10 mouse cellular contexts compared by ENCODE assay signal in genomic region chr12:83988483-83988882, GRCm38 (mm10). TPM values are rescaled to one million over a fixed set of nuclear protein-coding genes. Genes with fewer than 3 reads are reported as not detected.
DNase-seq lines count a peak whose midpoint lies in the region; ATAC-seq lines count a peak whose summit lies in the region.
"Had no signal": no experiment of that assay in that cellular context is flagged by ENCODE, and none has a peak within 500 bp of the region (broad histone marks: within the 10 kb centered on the region; RNA-seq: fewer than 3 reads in every experiment).

No protein-coding gene starts in this region.

- peak overlapping the region; percentile 94; the same call in 1 of the 2 replicates for H3K27ac ChIP-seq in kidney, embryonic 15.5 days
- peak overlapping the region; percentile 93 for H3K27ac ChIP-seq in hindbrain, embryonic 10.5 days
- peak overlapping the region; percentile 93 for H3K27ac ChIP-seq in midbrain, embryonic 13.5 days

- ATAC-seq in kidney, embryonic 15.5 days (replicated peaks; ENCODE audit: low FRiP score), result no peak
- peak; percentile 37 for ATAC-seq in midbrain, embryonic 13.5 days
- ATAC-seq in inflammation-experienced regulatory T-cells, adult 6 months, result no peak

- peaks cover 20% of the 10 kb centered on the region for H3K4me1 ChIP-seq in kidney, embryonic 15.5 days
- H3K4me1 ChIP-seq in hindbrain, embryonic 10.5 days (replicated peaks), result peaks cover 23% of the 10 kb centered on the region
- H3K4me1 ChIP-seq in midbrain, embryonic 13.5 days (replicated peaks), result peaks cover 9% of the 10 kb centered on the region

- 56% methylated on average over 4 of the region's 4 CpGs for WGBS in kidney, embryonic 15.5 days
- 77% methylated on average over 4 of the region's 4 CpGs for WGBS in hindbrain, embryonic 10.5 days
- 75% methylated on average over 4 of the region's 4 CpGs for WGBS in midbrain, embryonic 13.5 days

- DNase-seq in kidney, adult 11 months, result no peak
- DNase-seq in NIH3T3 (ENCODE audit: low read depth), result peak; percentile 54
- no peak for DNase-seq in hindbrain, embryonic 10.5 days (ENCODE audit: low spot score)
- DNase-seq in left cerebral cortex, adult 8-10 months (ENCODE audit: low spot score in 2 of 2), result no peak
- no peak for DNase-seq in adrenal gland, postnatal 14 days

- H3K9me3 ChIP-seq in kidney, embryonic 15.5 days (replicated peaks), result no peaks in the 10 kb centered on the region; the same call in 1 of the 2 replicates
- 0 out of 2 replicates have a peak, but pooled peaks cover 5% of the 10 kb centered on the region for H3K9me3 ChIP-seq in hindbrain, embryonic 10.5 days
- H3K9me3 ChIP-seq in midbrain, embryonic 13.5 days, result no peaks in the 10 kb centered on the region

- peak overlapping the region; percentile 80 for H3K4me2 ChIP-seq in kidney, embryonic 15.5 days
- H3K4me2 ChIP-seq in midbrain, embryonic 13.5 days (replicated peaks), result peak overlapping the region; percentile 63

- peak overlapping the region; percentile 65 for H3K4me3 ChIP-seq in kidney, embryonic 15.5 days (replicated peaks)
- peak overlapping the region; percentile 64 for H3K4me3 ChIP-seq in hindbrain, embryonic 10.5 days
- H3K4me3 ChIP-seq in midbrain, embryonic 13.5 days (replicated peaks), result peak overlapping the region; percentile 61

- no peaks in the 10 kb centered on the region for H3K27me3 ChIP-seq in kidney, embryonic 15.5 days
- no peaks in the 10 kb centered on the region for H3K27me3 ChIP-seq in hindbrain, embryonic 10.5 days (ENCODE audit: insufficient read depth, poor library complexity, severe bottlenecking)
- no peaks in the 10 kb centered on the region for H3K27me3 ChIP-seq in midbrain, embryonic 13.5 days

- H3K36me3 ChIP-seq in kidney, embryonic 15.5 days, result peaks cover 15% of the 10 kb centered on the region
- H3K36me3 ChIP-seq in hindbrain, embryonic 10.5 days, result peaks cover 15% of the 10 kb centered on the region
- peaks cover 4% of the 10 kb centered on the region; the same call in 1 of the 2 replicates for H3K36me3 ChIP-seq in midbrain, embryonic 13.5 days

- H3K9ac ChIP-seq in kidney, embryonic 15.5 days, result peak overlapping the region; percentile 76
- H3K9ac ChIP-seq in midbrain, embryonic 13.5 days (replicated peaks), result peak overlapping the region; percentile 76

RNA-seq across cellular contexts. Expression of gene Acot2, which starts 0.8 kb away (rescaled TPM):
- 37.8 and 39.0 TPM in 2 replicates for polyA plus RNA-seq in kidney, embryonic 15.5 days (2015; fragmentation: Nextera tagmentation; extraction: Ambion mirVana)
- polyA plus RNA-seq in hindbrain, embryonic 10.5 days (2016; fragmentation: Nextera tagmentation; extraction: Ambion mirVana), result 15.5 and 20.0 TPM in 2 replicates
- polyA plus RNA-seq in midbrain, embryonic 13.5 days (2015; fragmentation: Nextera tagmentation; extraction: Ambion mirVana), result 10.6 and 11.8 TPM in 2 replicates
- 1 to 10 TPM; 8.1 to 9.4 (median 8.8) TPM for total RNA-seq in left cerebral cortex, adult 8-10 months (2022)
- 31.7 and 39.1 TPM in 2 replicates for total RNA-seq in adrenal gland, postnatal 14 days (2021)
- 10 to 100 TPM; 24.2 to 35.2 (median 24.9) TPM for polyA plus RNA-seq in inflammation-experienced regulatory T-cells, adult 6 months (2017; shearing (Covaris generic))

RNA-seq across cellular contexts. Expression of gene Heatr4, which starts 3.8 kb away (rescaled TPM):
- polyA plus RNA-seq in kidney, embryonic 15.5 days (2015; fragmentation: Nextera tagmentation; extraction: Ambion mirVana), result not detected in 2 replicates
- not detected in 2 replicates for polyA plus RNA-seq in hindbrain, embryonic 10.5 days (2016; fragmentation: Nextera tagmentation; extraction: Ambion mirVana)
- not detected in 2 replicates for polyA plus RNA-seq in midbrain, embryonic 13.5 days (2015; fragmentation: Nextera tagmentation; extraction: Ambion mirVana)
- not detected for total RNA-seq in left cerebral cortex, adult 8-10 months (2022)
- total RNA-seq in adrenal gland, postnatal 14 days (2021), result not detected in 2 replicates
- polyA plus RNA-seq in inflammation-experienced regulatory T-cells, adult 6 months (2017; shearing (Covaris generic)), result not detected
- total RNA-seq: adrenal gland, postnatal 10 days; neutrophil, adult 5-6 weeks had no signal

RNA-seq across cellular contexts. Expression of gene Acot1, which starts 20.8 kb away (rescaled TPM):
- 53.7 and 55.2 TPM in 2 replicates for polyA plus RNA-seq in kidney, embryonic 15.5 days (2015; fragmentation: Nextera tagmentation; extraction: Ambion mirVana)
- polyA plus RNA-seq in hindbrain, embryonic 10.5 days (2016; fragmentation: Nextera tagmentation; extraction: Ambion mirVana), result 39.8 and 45.3 TPM in 2 replicates
- polyA plus RNA-seq in midbrain, embryonic 13.5 days (2015; fragmentation: Nextera tagmentation; extraction: Ambion mirVana), result 64.6 and 66.8 TPM in 2 replicates
- 10 to 100 TPM; 13.7 to 20.6 (median 17.5) TPM for total RNA-seq in left cerebral cortex, adult 8-10 months (2022)
- total RNA-seq in adrenal gland, postnatal 14 days (2021), result 8.0 and 20.7 TPM in 2 replicates
- polyA plus RNA-seq in inflammation-experienced regulatory T-cells, adult 6 months (2017; shearing (Covaris generic)), result not detected

RNA-seq across cellular contexts. Expression of gene Riox1, which starts 38.1 kb away (rescaled TPM):
- polyA plus RNA-seq in kidney, embryonic 15.5 days (2015; fragmentation: Nextera tagmentation; extraction: Ambion mirVana), result 14.0 and 14.1 TPM in 2 replicates
- 16.8 and 17.6 TPM in 2 replicates for polyA plus RNA-seq in hindbrain, embryonic 10.5 days (2016; fragmentation: Nextera tagmentation; extraction: Ambion mirVana)
- 9.1 and 12.1 TPM in 2 replicates for polyA plus RNA-seq in midbrain, embryonic 13.5 days (2015; fragmentation: Nextera tagmentation; extraction: Ambion mirVana)
- 10 to 100 TPM; 15.6 to 19.2 (median 16.2) TPM for total RNA-seq in left cerebral cortex, adult 8-10 months (2022)
- 13.8 and 15.0 TPM in 2 replicates for total RNA-seq in adrenal gland, postnatal 14 days (2021)
- 1 to 10 TPM; 1.3 to 2.2 (median 2.0) TPM for polyA plus RNA-seq in inflammation-experienced regulatory T-cells, adult 6 months (2017; shearing (Covaris generic))

RNA-seq across cellular contexts. Expression of gene Acot4, which starts 49.7 kb away (rescaled TPM):
- polyA plus RNA-seq in kidney, embryonic 15.5 days (2015; fragmentation: Nextera tagmentation; extraction: Ambion mirVana), result 6.0 TPM in 2 replicates
- 0.08 and 0.14 TPM in 2 replicates for polyA plus RNA-seq in hindbrain, embryonic 10.5 days (2016; fragmentation: Nextera tagmentation; extraction: Ambion mirVana)
- 0.05 and 0.09 TPM in 2 replicates for polyA plus RNA-seq in midbrain, embryonic 13.5 days (2015; fragmentation: Nextera tagmentation; extraction: Ambion mirVana)
- 1 to 10 TPM; 2.1 to 2.9 (median 2.3) TPM for total RNA-seq in left cerebral cortex, adult 8-10 months (2022)
- 3.0 and 3.3 TPM in 2 replicates for total RNA-seq in adrenal gland, postnatal 14 days (2021)
- polyA plus RNA-seq in inflammation-experienced regulatory T-cells, adult 6 months (2017; shearing (Covaris generic)), result under 1 TPM in 1 of 3 experiments, not detected in 2; 0.16 TPM
- total RNA-seq: neutrophil, adult 5-6 weeks had no signal

Comparison
In these comparisons a context has a peak if more than half of its experiments do, and no peak if none do; other contexts are left out.
1. RNA of gene Acot1, which starts 20.8 kb away (polyA plus RNA-seq): 64.6 to 66.8 TPM in midbrain, embryonic 13.5 days, 53.7 to 55.2 TPM in kidney, embryonic 15.5 days and 39.8 to 45.3 TPM in hindbrain, embryonic 10.5 days; not detected in inflammation-experienced regulatory T-cells, adult 6 months; every median in the first group is over 10 times any median in the second.
2. Peak in every context shown above with its lines, with median percentiles within 50 percentile points of each other: H3K27ac ChIP-seq and H3K4me3 ChIP-seq.